Mouse (Mus musculus): Measurements from ENCODE around the gene Ptpn1.

DNA sequence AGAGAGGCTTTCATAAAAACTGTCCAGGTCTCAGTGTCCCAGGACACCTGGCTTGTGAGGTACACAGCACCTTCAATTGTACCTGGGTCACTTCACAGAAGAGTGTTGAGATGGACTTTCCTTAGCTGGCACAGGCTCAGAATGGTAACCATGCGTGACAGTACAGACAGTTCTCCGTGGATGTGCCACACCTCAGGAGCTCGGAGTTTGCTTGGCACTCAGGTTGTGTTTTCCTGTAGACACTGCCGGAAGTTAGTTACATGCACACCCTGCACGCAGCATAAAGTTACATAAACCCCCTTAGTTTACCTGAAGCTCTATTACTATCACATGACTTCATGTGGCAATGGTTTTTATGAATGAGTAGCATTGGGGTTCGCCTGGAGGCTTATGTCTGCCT lies 18.8 kb downstream of the Ptpn1 start:
- no peak for TF ChIP-seq POLR2A (IDR thresholded peaks at IDR 0.05; ENCODE audit: low read depth, low read length)
- no peak for TF ChIP-seq ELF1 (IDR thresholded peaks at IDR 0.05; ENCODE audit: low read depth, low read length)
- no peak for TF ChIP-seq NELFE (IDR thresholded peaks at IDR 0.05; ENCODE audit: low read depth, low read length)
- TF ChIP-seq CTCF (conservative IDR thresholded peaks at IDR 0.05 in 1 of 2, IDR thresholded peaks at IDR 0.05 in 1 of 2; ENCODE audit: low read depth in 2 of 2, low read length in 2 of 2) = no peak
- no peak for TF ChIP-seq ZKSCAN1 (IDR thresholded peaks at IDR 0.05; ENCODE audit: borderline replicate concordance, low read depth, low read length)
- no peak for TF ChIP-seq SMC3 (IDR thresholded peaks at IDR 0.05; ENCODE audit: low read depth, low read length)
- TF ChIP-seq GABPA (IDR thresholded peaks at IDR 0.05; ENCODE audit: insufficient replicate concordance, low read depth, low read length) = no peak
- TF ChIP-seq EP300 (IDR thresholded peaks at IDR 0.05; ENCODE audit: low read length) = no peak
- TF ChIP-seq HCFC1 (IDR thresholded peaks at IDR 0.05; ENCODE audit: low read depth, low read length) = no peak
- no peak for TF ChIP-seq ZNF384 (IDR thresholded peaks at IDR 0.05; ENCODE audit: low read depth, low read length)

Measured in CH12.LX (cell line).